Mouse (Mus musculus) testis, adult 2 months (tissue): Measurements from ENCODE around the gene Olfr622.

Experiments
- CTCF ChIP-seq: fragments of 200-500 bp; IDR thresholded peaks from 2 replicates; pipeline ENCODE4 v1.5.1; 2012; ENCODE audit warnings: low read depth, mild to moderate bottlenecking, inconsistent platforms, low read length, moderate library complexity; ENCODE audit not compliant: control insufficient read depth, insufficient read depth, insufficient replicate concordance
- POLR2A ChIP-seq: fragments of 200-500 bp; IDR thresholded peaks from 2 replicates; pipeline ENCODE4 v1.6.1; 2012; ENCODE audit warnings: low read depth, mild to moderate bottlenecking, inconsistent platforms, low read length, moderate library complexity; ENCODE audit not compliant: control insufficient read depth

- TF ChIP-seq POLR2A (no peak), CTCF (no peak)
These were observed 52.7 kb downstream of the Olfr622 start, which contains the start of gene Olfr618 for GRCm38 (mm10) chr7:103589803-103590202.
